Mouse (Mus musculus) kidney, adult 2 months (tissue): Measurements from ENCODE around the gene Ebf1. TPM values are rescaled to one million over a fixed set of nuclear protein-coding genes. Genes with fewer than 3 reads are reported as not detected.

ENCODE experiments used
- DNase-seq: peaks from one replicate; pipeline ENCODE4 v3.0.0; 2021
- H3K27ac ChIP-seq: fragments of 200-500 bp; 2 replicates; pipeline ENCODE4 v1.5.1; 2012; ENCODE audit warnings: low read depth, low read length, control low read depth, inconsistent platforms; ENCODE audit not compliant: insufficient read depth
- H3K27me3 ChIP-seq: fragments of 200-500 bp; replicated peaks from 2 replicates; pipeline ENCODE4 v1.6.1; 2012; ENCODE audit warnings: mild to moderate bottlenecking, moderate library complexity, low read length, inconsistent platforms; ENCODE audit not compliant: control insufficient read depth, insufficient read depth
- H3K36me3 ChIP-seq: fragments of 200-500 bp; 2 replicates; pipeline ENCODE4 v1.6.1; 2012; ENCODE audit warnings: mild to moderate bottlenecking, moderate library complexity, low read length, inconsistent platforms; ENCODE audit not compliant: control insufficient read depth, insufficient read depth
- H3K4me1 ChIP-seq: fragments of 200-500 bp; 2 replicates; pipeline ENCODE4 v1.6.1; 2011; ENCODE audit warnings: low read length; ENCODE audit not compliant: control insufficient read depth, insufficient read depth
- H3K4me3 ChIP-seq: fragments of 200-500 bp; 2 replicates; pipeline ENCODE4 v1.5.1; 2011; ENCODE audit warnings: mild to moderate bottlenecking, low read depth, low read length, control low read depth; ENCODE audit not compliant: insufficient read depth
- CTCF ChIP-seq: fragments of 200-500 bp; conservative IDR thresholded peaks from 2 replicates; pipeline ENCODE4 v1.5.1; 2011; ENCODE audit warnings: low read depth, mild to moderate bottlenecking, control low read depth, low read length, moderate library complexity, mixed read lengths; ENCODE audit not compliant: insufficient read depth, insufficient read length
- POLR2A ChIP-seq: fragments of 200-500 bp; IDR thresholded peaks from one replicate; pipeline ENCODE4 v1.6.1; 2011; ENCODE audit warnings: low read depth, low read length, control low read depth
- WGBS: fragments of 180-500 bp; shearing (Covaris S2); methylation state at CpG from one replicate; pipeline ENCODE4 v1.1.7; 2018; 5-methylcytosine and 5-hydroxymethylcytosine counted together
- polyA plus RNA-seq: library from polyadenylated mRNA; depleted of rRNA; stranded (reverse); fragments of >200 nt; gene quantifications from 2 replicates; pipeline ENCODE4 v1.2.3, GENCODE M21; 2012

Ebf1 gene
- polyA plus RNA-seq, 1 experiment = 12.2 TPM

DNA sequence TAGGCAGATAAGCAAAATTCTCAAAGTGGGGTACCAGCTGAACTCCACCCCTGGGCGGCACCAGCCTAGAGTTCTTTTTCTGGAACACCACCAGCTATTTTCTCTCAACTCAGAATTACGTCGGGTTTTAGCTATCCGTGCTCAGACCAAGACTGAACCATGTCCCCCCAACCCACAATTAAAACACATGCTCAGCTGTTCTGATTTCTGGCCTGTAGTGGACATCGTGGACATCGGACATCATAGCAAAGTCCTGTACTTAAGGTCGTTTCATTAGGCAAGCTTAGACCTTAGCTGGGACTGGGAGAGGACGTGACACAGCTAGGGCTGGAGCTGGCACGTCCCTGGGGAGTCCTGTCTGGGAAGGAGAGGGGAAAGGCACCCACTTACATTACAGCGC lies 5.0 kb upstream of the Ebf1 start:
- H3K27ac ChIP-seq = no peak overlapping the region
- H3K4me3 ChIP-seq = peak overlapping the region; percentile 11; the same call in 1 of the 2 replicates

GRCm38 (mm10) chr11:44612681-44613410 lies 4.3 kb upstream of the Ebf1 start:
- 10% methylated on average over 38 of the region's 38 CpGs for WGBS
- Histone ChIP-seq H3K27ac (peak overlapping the region; percentile 15; the same call in 1 of the 2 replicates), H3K36me3 (no peaks in the 10 kb centered on the region), H3K4me1 (no peaks in the 10 kb centered on the region), H3K4me3 (peak overlapping the region; percentile 31), H3K27me3 (no peaks in the 10 kb centered on the region)
- peak; percentile 65 for DNase-seq
- TF ChIP-seq CTCF (no peak), POLR2A (no peak)

More for the DNA sequence above, 5.0 kb upstream of the Ebf1 start:
- no peak for DNase-seq
- no peaks in the 10 kb centered on the region for H3K4me1 ChIP-seq
- WGBS = 28% methylated on average over 10 of the region's 10 CpGs
- TF ChIP-seq POLR2A (no peak), CTCF (no peak)
- H3K27me3 ChIP-seq = no peaks in the 10 kb centered on the region
- no peaks in the 10 kb centered on the region for H3K36me3 ChIP-seq

DNA sequence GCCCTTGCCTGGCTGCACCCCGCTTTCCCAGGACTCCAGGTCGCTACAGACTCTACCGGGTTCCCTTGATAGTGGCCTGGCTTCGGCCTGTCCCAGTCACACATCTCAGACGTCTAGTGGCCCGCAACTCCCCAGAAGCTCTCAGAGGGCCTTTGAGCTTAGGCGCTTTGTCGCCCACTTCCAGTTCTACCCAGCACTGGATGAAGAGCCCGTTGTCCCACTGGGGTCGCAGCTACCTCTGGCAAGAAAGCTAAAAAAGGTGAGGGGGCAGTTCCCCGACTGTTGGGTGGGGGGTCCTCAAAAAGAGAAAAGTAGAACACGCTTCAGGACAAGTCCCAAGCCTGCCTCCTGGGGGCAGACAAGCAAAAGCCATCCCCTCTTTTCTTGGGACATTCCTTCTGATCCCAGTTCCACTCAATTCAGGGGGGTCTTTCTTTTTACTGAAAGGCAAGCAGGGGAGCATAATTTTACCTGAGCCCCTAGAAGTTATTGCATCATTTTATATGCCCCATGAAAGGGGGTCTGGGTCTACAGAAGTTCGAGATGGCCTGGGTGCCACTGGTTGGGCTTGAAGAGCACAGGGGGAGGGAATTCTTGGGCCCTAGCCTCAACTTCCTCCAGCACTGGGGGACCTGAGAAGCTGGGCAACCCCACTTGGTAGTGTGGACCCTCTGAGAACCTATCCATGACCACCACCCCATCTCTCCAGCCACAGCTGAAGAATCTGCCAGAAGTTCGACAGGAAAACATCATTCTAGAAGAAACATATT lies 3.5 kb upstream of the Ebf1 start:
- no peak for TF ChIP-seq POLR2A
- no peak; the same call in 1 of the 2 replicates for TF ChIP-seq CTCF
- peak; percentile 31 for DNase-seq
- Histone ChIP-seq H3K27ac (peak overlapping the region; percentile 15; the same call in 1 of the 2 replicates), H3K36me3 (no peaks in the 10 kb centered on the region), H3K4me1 (no peaks in the 10 kb centered on the region), H3K27me3 (no peaks in the 10 kb centered on the region; the same call in 1 of the 2 replicates), H3K4me3 (peak overlapping the region; percentile 31)
- 23% methylated on average over 14 of the region's 14 CpGs for WGBS

GRCm38 (mm10) chr11:44616078-44616787 lies 884 bp upstream of the Ebf1 start:
- Histone ChIP-seq H3K27ac (peak overlapping the region; percentile 78), H3K27me3 (no peaks in the 10 kb centered on the region; the same call in 1 of the 2 replicates), H3K36me3 (no peaks in the 10 kb centered on the region), H3K4me1 (no peaks in the 10 kb centered on the region), H3K4me3 (peak overlapping the region; percentile 80)
- no peak for TF ChIP-seq POLR2A
- TF ChIP-seq CTCF = no peak
- 16% methylated on average over 18 of the region's 18 CpGs for WGBS
- DNase-seq = no peak

DNA sequence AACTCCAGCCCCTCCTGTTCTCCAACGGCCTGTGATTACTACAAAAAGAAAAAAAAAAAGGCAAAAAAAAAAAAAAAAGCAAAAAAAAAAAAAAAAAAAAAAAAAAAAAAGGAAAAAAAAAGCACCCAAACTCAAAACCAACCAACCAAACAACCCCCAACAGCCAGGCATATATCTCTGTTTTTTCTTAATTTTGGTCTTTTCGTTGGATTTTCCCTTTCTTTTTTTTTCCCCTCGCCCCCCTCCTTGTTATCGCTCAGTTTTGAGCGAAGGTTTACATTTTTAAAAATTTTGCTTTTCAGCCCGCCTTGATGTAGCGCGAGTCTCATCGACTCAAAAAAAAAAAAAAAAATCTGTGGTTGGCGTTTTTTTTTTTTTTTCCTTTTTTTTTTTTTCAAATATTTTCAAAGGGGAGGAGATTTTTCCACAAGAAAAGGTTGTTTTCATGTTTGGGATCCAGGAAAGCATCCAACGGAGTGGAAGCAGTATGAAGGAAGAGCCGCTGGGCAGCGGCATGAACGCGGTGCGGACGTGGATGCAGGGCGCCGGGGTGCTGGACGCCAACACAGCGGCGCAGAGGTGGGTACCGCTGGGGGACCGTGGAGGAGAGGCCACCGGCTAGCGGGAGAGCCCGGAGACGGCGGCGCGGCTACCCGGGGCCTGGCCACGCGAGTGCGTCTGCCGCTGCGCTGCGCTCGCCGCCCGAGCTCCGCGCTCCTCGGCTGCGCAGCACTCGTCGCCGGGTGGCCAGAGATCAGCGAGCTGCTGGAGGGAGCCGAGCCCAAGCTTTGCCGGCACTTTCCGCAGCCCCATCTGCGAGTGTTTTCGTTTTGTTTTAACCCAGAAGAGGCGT lies 843 bp downstream of the Ebf1 start:
- Histone ChIP-seq H3K36me3 (no peaks in the 10 kb centered on the region), H3K27me3 (no peaks in the 10 kb centered on the region; the same call in 1 of the 2 replicates), H3K4me3 (peak overlapping the region; percentile 69), H3K4me1 (no peaks in the 10 kb centered on the region), H3K27ac (peak overlapping the region; percentile 54)
- WGBS = 1% methylated on average over 55 of the region's 55 CpGs
- TF ChIP-seq CTCF (no peak), POLR2A (no peak)
- DNase-seq = peak; percentile 45

- DNase-seq = peak; percentile 32
Measured at GRCm38 (mm10) chr11:44619131-44619886, 2.2 kb downstream of the Ebf1 start.

More at GRCm38 (mm10) chr11:44619131-44619886, 2.2 kb downstream of the Ebf1 start:
- Histone ChIP-seq H3K4me3 (peak overlapping the region; percentile 55), H3K27me3 (no peaks in the 10 kb centered on the region; the same call in 1 of the 2 replicates), H3K36me3 (no peaks in the 10 kb centered on the region), H3K4me1 (no peaks in the 10 kb centered on the region), H3K27ac (peak overlapping the region; percentile 18; the same call in 1 of the 2 replicates)
- 5% methylated on average over 15 of the region's 15 CpGs for WGBS
- TF ChIP-seq CTCF = no peak
